Mouse (Mus musculus): ENCODE data around the gene Coro2b. TPM values are rescaled to one million over a fixed set of nuclear protein-coding genes. Genes with fewer than 3 reads are reported as not detected.
A peak's percentile ranks its signal among the peaks of the same experiment; 100 is the strongest.

Gene Coro2b
- polyA plus RNA-seq, 1 experiment from 2014 or later: 16.5 TPM

- H3K4me1 ChIP-seq (ENCODE audit: control insufficient read depth, insufficient read depth, low read length): peaks cover 30% of the 10 kb centered on the region
- H3K36me3 ChIP-seq (ENCODE audit: control insufficient read depth, insufficient read depth, low read length): no peaks in the 10 kb centered on the region
- no peaks in the 10 kb centered on the region for H3K9me3 ChIP-seq (ENCODE audit: control insufficient read depth, low read length)
- no peak overlapping the region for H3K27ac ChIP-seq (ENCODE audit: low read depth, low read length)
- no peak overlapping the region for H3K4me2 ChIP-seq (replicated peaks; ENCODE audit: low read depth, low read length)
- H3K27me3 ChIP-seq (ENCODE audit: control insufficient read depth, insufficient read depth, low read length): no peaks in the 10 kb centered on the region; the same call in 1 of the 2 replicates
- no peak overlapping the region for H3K4me3 ChIP-seq (ENCODE audit: low read length)
- no peak for ATAC-seq (ENCODE audit: low FRiP score, low TSS enrichment)
- WGBS: 89% methylated on average over 7 of the region's 7 CpGs
- H3K9ac ChIP-seq (ENCODE audit: low read depth, low read length): 0 out of 2 replicates have a peak overlapping the region, but pooled peaks have one; percentile 4
Observed at GRCm38 (mm10) chr9:62534691-62535090, 2.2 kb downstream of the Coro2b start.

- H3K9me3 ChIP-seq (ENCODE audit: control insufficient read depth, low read length): no peaks in the 10 kb centered on the region
- no peaks in the 10 kb centered on the region for H3K36me3 ChIP-seq (ENCODE audit: control insufficient read depth, insufficient read depth, low read length)
- 85% methylated on average over 2 of the region's 2 CpGs for WGBS
- ATAC-seq (ENCODE audit: low FRiP score, low TSS enrichment): no peak
- H3K4me3 ChIP-seq (ENCODE audit: low read length): no peak overlapping the region
- no peaks in the 10 kb centered on the region; the same call in 1 of the 2 replicates for H3K27me3 ChIP-seq (ENCODE audit: control insufficient read depth, insufficient read depth, low read length)
- H3K27ac ChIP-seq (ENCODE audit: low read depth, low read length): no peak overlapping the region
- H3K9ac ChIP-seq (ENCODE audit: low read depth, low read length): no peak overlapping the region
- H3K4me2 ChIP-seq (replicated peaks; ENCODE audit: low read depth, low read length): no peak overlapping the region
- H3K4me1 ChIP-seq (ENCODE audit: control insufficient read depth, insufficient read depth, low read length): peaks cover 30% of the 10 kb centered on the region
Observed at GRCm38 (mm10) chr9:62534158-62534557, 2.7 kb downstream of the Coro2b start.

DNA sequence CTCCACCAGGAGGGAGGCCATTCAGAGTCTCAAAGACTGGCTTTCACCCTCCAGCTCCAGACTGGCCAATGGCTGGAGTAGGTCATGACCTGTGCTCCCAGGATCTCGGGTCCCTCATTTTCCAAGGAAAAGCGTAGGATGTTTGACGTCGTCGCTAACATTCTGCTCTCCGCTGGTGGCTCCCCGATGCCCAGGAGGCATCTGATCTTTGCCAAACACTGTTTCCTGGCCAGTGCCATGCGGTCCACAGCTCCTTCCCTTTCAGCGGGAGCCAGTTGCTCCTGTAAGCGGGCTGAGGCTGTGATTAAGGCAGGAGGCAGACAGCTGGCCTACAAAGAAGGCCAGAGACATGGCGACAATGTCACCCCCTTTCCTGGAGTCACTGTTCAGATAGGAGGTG is 4.0 kb downstream of the Coro2b start:
- no peak overlapping the region for H3K27ac ChIP-seq (ENCODE audit: low read depth, low read length)
- H3K27me3 ChIP-seq (ENCODE audit: control insufficient read depth, insufficient read depth, low read length): no peaks in the 10 kb centered on the region; the same call in 1 of the 2 replicates
- no peaks in the 10 kb centered on the region for H3K36me3 ChIP-seq (ENCODE audit: control insufficient read depth, insufficient read depth, low read length)
- no peak for ATAC-seq (ENCODE audit: low FRiP score, low TSS enrichment)
- H3K4me2 ChIP-seq (replicated peaks; ENCODE audit: low read depth, low read length): no peak overlapping the region
- WGBS: 74% methylated on average over 11 of the region's 11 CpGs
- peaks cover 30% of the 10 kb centered on the region for H3K4me1 ChIP-seq (ENCODE audit: control insufficient read depth, insufficient read depth, low read length)
- no peaks in the 10 kb centered on the region for H3K9me3 ChIP-seq (ENCODE audit: control insufficient read depth, low read length)
- H3K9ac ChIP-seq (ENCODE audit: low read depth, low read length): no peak overlapping the region
- H3K4me3 ChIP-seq (ENCODE audit: low read length): no peak overlapping the region

GRCm38 (mm10) chr9:62531459-62532275 is 5.2 kb downstream of the Coro2b start:
- WGBS: 22% methylated on average over 12 of the region's 12 CpGs
- Histone ChIP-seq H3K36me3 (ENCODE audit: control insufficient read depth, insufficient read depth, low read length) (no peaks in the 10 kb centered on the region), H3K4me2 (replicated peaks; ENCODE audit: low read depth, low read length) (no peak overlapping the region), H3K4me1 (ENCODE audit: control insufficient read depth, insufficient read depth, low read length) (peaks cover 30% of the 10 kb centered on the region), H3K27ac (ENCODE audit: low read depth, low read length) (peak overlapping the region; percentile 61; the same call in 1 of the 2 replicates), H3K9me3 (ENCODE audit: control insufficient read depth, low read length) (no peaks in the 10 kb centered on the region), H3K4me3 (ENCODE audit: low read length) (no peak overlapping the region), H3K9ac (ENCODE audit: low read depth, low read length) (peak overlapping the region; percentile 40; the same call in 1 of the 2 replicates), H3K27me3 (ENCODE audit: control insufficient read depth, insufficient read depth, low read length) (no peaks in the 10 kb centered on the region; the same call in 1 of the 2 replicates)
- ATAC-seq (ENCODE audit: low FRiP score, low TSS enrichment): peak; percentile 59

DNA sequence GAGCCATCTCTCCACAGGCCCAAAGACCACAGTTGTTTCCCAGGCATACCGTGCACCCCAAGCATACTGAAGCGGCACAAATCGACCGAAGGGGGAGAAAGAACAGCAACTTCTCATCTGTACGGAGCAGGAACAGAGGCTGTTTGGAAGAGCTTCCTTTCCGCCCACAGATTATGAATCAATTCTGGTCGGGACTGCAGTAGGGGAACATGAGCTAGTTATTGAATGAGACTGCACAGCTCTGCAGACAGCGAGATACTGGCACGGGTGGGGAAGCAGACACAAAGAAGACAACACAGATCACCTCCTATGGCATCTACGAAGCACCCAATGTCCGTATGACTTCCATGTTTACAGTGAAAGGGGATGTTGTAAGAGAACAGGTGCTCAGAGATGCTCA is 8.3 kb downstream of the Coro2b start:
- Histone ChIP-seq H3K27ac (ENCODE audit: low read depth, low read length) (no peak overlapping the region), H3K9ac (ENCODE audit: low read depth, low read length) (no peak overlapping the region), H3K4me3 (ENCODE audit: low read length) (no peak overlapping the region), H3K27me3 (ENCODE audit: control insufficient read depth, insufficient read depth, low read length) (no peaks in the 10 kb centered on the region), H3K4me2 (replicated peaks; ENCODE audit: low read depth, low read length) (no peak overlapping the region), H3K4me1 (ENCODE audit: control insufficient read depth, insufficient read depth, low read length) (peaks cover 34% of the 10 kb centered on the region), H3K36me3 (ENCODE audit: control insufficient read depth, insufficient read depth, low read length) (no peaks in the 10 kb centered on the region), H3K9me3 (ENCODE audit: control insufficient read depth, low read length) (no peaks in the 10 kb centered on the region)
- no peak for ATAC-seq (ENCODE audit: low FRiP score, low TSS enrichment)
- 74% methylated on average over 11 of the region's 11 CpGs for WGBS

- H3K4me1 ChIP-seq (ENCODE audit: control insufficient read depth, insufficient read depth, low read length): peaks cover 36% of the 10 kb centered on the region
- H3K4me3 ChIP-seq (ENCODE audit: low read length): no peak overlapping the region
- H3K9ac ChIP-seq (ENCODE audit: low read depth, low read length): no peak overlapping the region
- no peak overlapping the region for H3K27ac ChIP-seq (ENCODE audit: low read depth, low read length)
- no peaks in the 10 kb centered on the region for H3K27me3 ChIP-seq (ENCODE audit: control insufficient read depth, insufficient read depth, low read length)
- no peak for ATAC-seq (ENCODE audit: low FRiP score, low TSS enrichment)
- H3K9me3 ChIP-seq (ENCODE audit: control insufficient read depth, low read length): no peaks in the 10 kb centered on the region
- 83% methylated on average over 8 of the region's 8 CpGs for WGBS
- H3K36me3 ChIP-seq (ENCODE audit: control insufficient read depth, insufficient read depth, low read length): no peaks in the 10 kb centered on the region
- H3K4me2 ChIP-seq (replicated peaks; ENCODE audit: low read depth, low read length): no peak overlapping the region
Observed at GRCm38 (mm10) chr9:62526858-62527257, 10.0 kb downstream of the Coro2b start.

DNA sequence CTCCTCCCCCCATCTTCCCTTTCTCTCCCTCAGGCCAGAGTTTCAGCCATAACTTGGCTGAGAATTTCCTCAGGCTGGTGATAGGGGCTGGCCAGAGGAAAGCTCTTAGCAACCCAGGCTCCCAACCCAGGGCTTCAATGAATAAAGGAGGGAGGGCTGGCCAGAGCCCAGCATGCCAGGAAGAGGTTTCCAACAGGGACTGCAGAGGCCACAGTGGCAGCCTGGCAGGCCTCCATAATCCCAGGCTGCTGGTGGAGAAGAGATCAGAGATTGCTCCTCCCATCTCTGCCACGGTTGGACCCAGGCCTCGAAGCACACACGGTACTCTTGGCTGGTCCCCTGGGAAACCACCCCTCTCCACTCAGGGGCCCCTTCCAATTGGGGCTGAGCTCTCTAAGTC is 10.4 kb downstream of the Coro2b start:
- ATAC-seq (ENCODE audit: low FRiP score, low TSS enrichment): no peak
- H3K27ac ChIP-seq (ENCODE audit: low read depth, low read length): no peak overlapping the region

GRCm38 (mm10) chr9:62524761-62525308 is 12.0 kb downstream of the Coro2b start:
- WGBS: 47% methylated on average over 4 of the region's 4 CpGs
- Histone ChIP-seq H3K4me2 (replicated peaks; ENCODE audit: low read depth, low read length) (no peak overlapping the region), H3K4me1 (ENCODE audit: control insufficient read depth, insufficient read depth, low read length) (peaks cover 38% of the 10 kb centered on the region), H3K9ac (ENCODE audit: low read depth, low read length) (no peak overlapping the region), H3K36me3 (ENCODE audit: control insufficient read depth, insufficient read depth, low read length) (no peaks in the 10 kb centered on the region), H3K4me3 (ENCODE audit: low read length) (no peak overlapping the region), H3K27me3 (ENCODE audit: control insufficient read depth, insufficient read depth, low read length) (no peaks in the 10 kb centered on the region), H3K27ac (ENCODE audit: low read depth, low read length) (no peak overlapping the region), H3K9me3 (ENCODE audit: control insufficient read depth, low read length) (no peaks in the 10 kb centered on the region)
- no peak for ATAC-seq (ENCODE audit: low FRiP score, low TSS enrichment)

More for the DNA sequence above, 10.4 kb downstream of the Coro2b start:
- H3K27me3 ChIP-seq (ENCODE audit: control insufficient read depth, insufficient read depth, low read length): no peaks in the 10 kb centered on the region
- H3K9ac ChIP-seq (ENCODE audit: low read depth, low read length): no peak overlapping the region
- H3K4me3 ChIP-seq (ENCODE audit: low read length): no peak overlapping the region
- 51% methylated on average over 3 of the region's 3 CpGs for WGBS
- peaks cover 32% of the 10 kb centered on the region for H3K4me1 ChIP-seq (ENCODE audit: control insufficient read depth, insufficient read depth, low read length)
- no peak overlapping the region for H3K4me2 ChIP-seq (replicated peaks; ENCODE audit: low read depth, low read length)
- no peaks in the 10 kb centered on the region for H3K36me3 ChIP-seq (ENCODE audit: control insufficient read depth, insufficient read depth, low read length)
- no peaks in the 10 kb centered on the region for H3K9me3 ChIP-seq (ENCODE audit: control insufficient read depth, low read length)

Measured in kidney, embryonic 14.5 days (tissue).